Mouse (Mus musculus) liver, embryonic 15.5 days (tissue): ENCODE measurements at regions not wholly inside any gene's neighbourhood (a gene's known extent, or its start where the extent isn't known, plus 50 kb on each side); places are given as distances from the start of the nearest gene placed in this dataset.

Experiments used
- ATAC-seq: fragments of 200-750 bp; cut with Nextera tagmentation; 2 replicates; pipeline ENCODE4 v1.8.0; 2017; ENCODE audit warnings: moderate number of reproducible peaks, mild to moderate bottlenecking, moderate library complexity; ENCODE audit not compliant: insufficient read depth
- H3K27ac ChIP-seq: fragments of 300-500 bp; sonication (generic); replicated peaks from 2 replicates; pipeline ENCODE4 v1.5.1; 2015; ENCODE audit warnings: mild to moderate bottlenecking, inconsistent platforms
- H3K27me3 ChIP-seq: fragments of 300-500 bp; sonication (generic); 2 replicates; pipeline ENCODE4 v1.6.1; 2015; ENCODE audit warnings: mild to moderate bottlenecking, inconsistent platforms
- H3K36me3 ChIP-seq: fragments of 300-500 bp; sonication (generic); replicated peaks from 2 replicates; pipeline ENCODE4 v1.6.1; 2015; ENCODE audit warnings: moderate library complexity, mild to moderate bottlenecking, inconsistent platforms
- H3K4me1 ChIP-seq: fragments of 300-500 bp; sonication (generic); replicated peaks from 2 replicates; pipeline ENCODE4 v1.6.1; 2015; ENCODE audit warnings: inconsistent platforms
- H3K4me2 ChIP-seq: fragments of 300-500 bp; sonication (generic); 2 replicates; pipeline ENCODE4 v1.6.1; 2015; ENCODE audit warnings: moderate library complexity, mild to moderate bottlenecking, inconsistent platforms
- H3K4me3 ChIP-seq: fragments of 300-500 bp; sonication (generic); replicated peaks from 2 replicates; pipeline ENCODE4 v1.5.1; 2015; ENCODE audit warnings: mild to moderate bottlenecking, inconsistent platforms
- H3K9ac ChIP-seq: fragments of 300-500 bp; sonication (generic); 2 replicates; pipeline ENCODE4 v1.6.1; 2015; ENCODE audit warnings: moderate library complexity, mild to moderate bottlenecking, inconsistent platforms
- H3K9me3 ChIP-seq: fragments of 300-500 bp; sonication (generic); replicated peaks from 2 replicates; pipeline ENCODE4 v1.6.1; 2016; ENCODE audit warnings: inconsistent platforms
- whole genome bisulfite sequencing: fragments of 180-500 bp; shearing (Covaris S2); methylation state at CpG from one replicate; pipeline ENCODE4 v1.1.7; 2015; ENCODE audit warnings: mixed read lengths; ENCODE audit not compliant: insufficient replicate concordance; 5-methylcytosine and 5-hydroxymethylcytosine counted together

GRCm38 (mm10) chr3:128030352-128030751, 134.2 kb upstream of the Fam241a start:
- 55% methylated on average over 3 of the region's 3 CpGs for WGBS
- Histone ChIP-seq H3K4me2 (no peak overlapping the region), H3K27ac (no peak overlapping the region), H3K9ac (no peak overlapping the region), H3K4me1 (no peaks in the 10 kb centered on the region), H3K36me3 (no peaks in the 10 kb centered on the region), H3K9me3 (no peaks in the 10 kb centered on the region), H3K27me3 (no peaks in the 10 kb centered on the region), H3K4me3 (no peak overlapping the region)
- no peak for ATAC-seq

DNA sequence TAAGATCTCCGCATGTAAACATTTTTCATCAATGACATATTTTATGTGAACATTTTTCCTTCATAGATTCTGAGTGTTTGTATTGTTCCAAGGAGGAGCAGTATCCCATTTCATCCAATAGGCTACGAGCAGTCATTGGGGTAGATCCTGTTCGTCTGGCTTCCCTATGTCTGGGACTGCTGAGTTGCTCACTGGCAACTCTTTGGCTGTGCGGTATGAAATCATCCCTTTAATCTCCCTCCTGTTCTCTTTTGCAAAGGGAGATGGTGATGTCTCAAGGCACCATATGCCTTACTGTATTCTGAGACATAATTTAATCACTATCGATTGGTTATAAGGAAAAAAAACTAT, 133.4 kb upstream of the Fam241a start:
- no peak for ATAC-seq
- WGBS = 70% methylated on average over 5 of the region's 5 CpGs
- no peak overlapping the region for H3K27ac ChIP-seq

GRCm38 (mm10) chr3:128028856-128029564, 132.9 kb upstream of the Fam241a start:
- 52% methylated on average over 11 of the region's 11 CpGs for WGBS
- Histone ChIP-seq H3K36me3 (no peaks in the 10 kb centered on the region), H3K9ac (no peak overlapping the region), H3K9me3 (no peaks in the 10 kb centered on the region), H3K4me1 (no peaks in the 10 kb centered on the region), H3K4me3 (no peak overlapping the region), H3K4me2 (no peak overlapping the region), H3K27me3 (no peaks in the 10 kb centered on the region), H3K27ac (no peak overlapping the region)
- ATAC-seq = no peak

More for the DNA sequence above, 133.4 kb upstream of the Fam241a start:
- H3K36me3 ChIP-seq = no peaks in the 10 kb centered on the region
- H3K9ac ChIP-seq = no peak overlapping the region
- no peak overlapping the region for H3K4me2 ChIP-seq
- H3K27me3 ChIP-seq = no peaks in the 10 kb centered on the region
- no peak overlapping the region for H3K4me3 ChIP-seq
- no peaks in the 10 kb centered on the region for H3K9me3 ChIP-seq
- H3K4me1 ChIP-seq = no peaks in the 10 kb centered on the region

GRCm38 (mm10) chr3:128024856-128025255, 128.7 kb upstream of the Fam241a start:
- Histone ChIP-seq H3K27ac (no peak overlapping the region), H3K9me3 (no peaks in the 10 kb centered on the region), H3K27me3 (no peaks in the 10 kb centered on the region), H3K4me2 (no peak overlapping the region), H3K9ac (no peak overlapping the region), H3K4me1 (no peaks in the 10 kb centered on the region), H3K36me3 (no peaks in the 10 kb centered on the region), H3K4me3 (no peak overlapping the region)
- no peak for ATAC-seq
- 69% methylated on average over 12 of the region's 12 CpGs for WGBS

DNA sequence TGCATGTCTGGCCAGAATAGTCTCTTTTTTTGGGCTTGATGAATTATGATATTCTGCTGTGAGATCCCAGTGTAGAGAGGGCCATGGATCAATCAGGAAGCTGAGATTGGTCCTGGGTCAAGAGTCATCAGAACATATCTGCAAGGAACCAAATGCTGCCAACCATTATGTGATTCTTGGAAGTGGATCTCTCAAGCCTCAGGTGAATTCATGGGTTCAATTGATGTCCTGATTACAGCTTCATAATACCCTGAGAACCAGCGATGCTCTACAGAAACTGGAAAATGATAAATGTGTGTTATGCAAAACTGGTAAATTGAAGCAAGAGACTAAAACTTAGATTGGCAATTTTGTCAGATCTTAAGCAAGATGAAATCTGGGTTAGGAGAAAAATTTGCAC, 118.8 kb upstream of the Fam241a start:
- H3K27ac ChIP-seq = no peak overlapping the region
- no peaks in the 10 kb centered on the region for H3K4me1 ChIP-seq
- no peak overlapping the region for H3K4me3 ChIP-seq
- no peaks in the 10 kb centered on the region for H3K9me3 ChIP-seq
- ATAC-seq = no peak
- WGBS = 66% methylated on average over 1 of the region's 1 CpGs
- H3K4me2 ChIP-seq = no peak overlapping the region
- H3K27me3 ChIP-seq = no peaks in the 10 kb centered on the region
- no peak overlapping the region for H3K9ac ChIP-seq
- no peaks in the 10 kb centered on the region for H3K36me3 ChIP-seq

DNA sequence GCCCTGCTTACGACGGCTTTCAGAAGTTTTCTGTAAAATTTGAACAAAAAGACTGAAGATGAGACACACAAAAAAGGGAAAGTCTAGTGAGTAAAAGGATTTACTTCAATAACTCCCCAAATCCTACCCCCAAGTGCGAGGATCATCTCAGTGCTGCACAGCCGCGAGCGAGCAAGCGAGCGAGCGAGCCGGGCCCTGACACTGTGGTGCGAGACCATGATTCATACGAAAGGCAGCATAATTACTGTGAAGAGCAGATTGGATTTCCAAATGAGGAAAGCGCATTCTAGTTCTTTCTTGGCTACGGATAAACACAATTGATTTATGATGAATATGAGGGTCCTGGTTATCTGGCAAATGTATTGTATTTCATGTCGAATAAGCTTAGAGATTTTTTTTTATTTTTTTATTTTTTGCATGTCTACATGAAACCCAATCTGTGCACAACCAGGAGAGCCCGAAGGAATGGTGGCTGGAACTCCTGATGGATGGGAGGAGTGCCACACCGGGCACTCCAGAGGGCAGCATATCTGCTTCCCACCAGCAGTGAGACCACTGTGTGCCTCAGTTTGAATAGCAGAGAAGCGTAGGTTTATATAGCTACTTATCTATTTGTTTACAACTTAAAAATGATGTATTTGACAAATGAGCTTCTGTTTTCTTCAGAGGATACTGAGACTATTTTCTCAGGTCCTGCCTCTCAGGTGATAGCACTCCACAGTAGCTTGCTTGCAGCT, 106.9 kb upstream of the Fam241a start:
- WGBS = 78% methylated on average over 18 of the region's 18 CpGs
- Histone ChIP-seq H3K4me1 (no peaks in the 10 kb centered on the region), H3K4me2 (no peak overlapping the region)

GRCm38 (mm10) chr3:128001924-128002501, 105.9 kb upstream of the Fam241a start:
- Histone ChIP-seq H3K9ac (no peak overlapping the region), H3K4me3 (no peak overlapping the region), H3K4me1 (no peaks in the 10 kb centered on the region), H3K36me3 (no peaks in the 10 kb centered on the region), H3K9me3 (no peaks in the 10 kb centered on the region), H3K4me2 (no peak overlapping the region), H3K27ac (no peak overlapping the region), H3K27me3 (no peaks in the 10 kb centered on the region)
- WGBS = 63% methylated on average over 6 of the region's 6 CpGs
- no peak for ATAC-seq

More for the DNA sequence above, 106.9 kb upstream of the Fam241a start:
- Histone ChIP-seq H3K27ac (no peak overlapping the region), H3K27me3 (no peaks in the 10 kb centered on the region), H3K9ac (no peak overlapping the region), H3K4me3 (no peak overlapping the region), H3K36me3 (no peaks in the 10 kb centered on the region), H3K9me3 (no peaks in the 10 kb centered on the region)
- ATAC-seq = no peak

GRCm38 (mm10) chr3:127995678-127996077, 99.6 kb upstream of the Fam241a start:
- Histone ChIP-seq H3K4me1 (no peaks in the 10 kb centered on the region), H3K4me2 (no peak overlapping the region), H3K27me3 (no peaks in the 10 kb centered on the region), H3K9ac (no peak overlapping the region), H3K27ac (no peak overlapping the region), H3K36me3 (no peaks in the 10 kb centered on the region), H3K9me3 (no peaks in the 10 kb centered on the region), H3K4me3 (no peak overlapping the region)
- no peak for ATAC-seq
- 55% methylated on average over 7 of the region's 7 CpGs for WGBS

DNA sequence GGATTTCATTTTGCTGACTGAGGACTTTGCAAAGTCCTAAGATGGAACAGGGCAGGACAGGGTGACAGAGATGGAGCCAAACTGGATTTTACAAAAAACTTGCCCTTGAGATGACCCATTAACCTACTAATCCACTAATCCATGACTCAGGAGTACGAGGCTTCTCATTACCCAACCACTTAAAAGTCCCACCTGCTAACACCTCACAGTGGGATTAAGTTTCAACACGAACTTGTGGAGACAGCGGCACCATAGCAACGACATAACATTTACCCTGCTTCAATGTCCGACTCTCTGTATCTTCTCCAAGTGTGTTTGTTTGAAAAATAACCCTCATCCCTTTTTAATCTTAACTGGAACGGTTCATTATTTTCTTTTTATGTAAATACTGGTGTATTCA, 91.5 kb upstream of the Fam241a start:
- Histone ChIP-seq H3K27me3 (no peaks in the 10 kb centered on the region), H3K9me3 (no peaks in the 10 kb centered on the region), H3K4me1 (no peaks in the 10 kb centered on the region), H3K9ac (no peak overlapping the region), H3K27ac (no peak overlapping the region), H3K36me3 (no peaks in the 10 kb centered on the region), H3K4me2 (no peak overlapping the region), H3K4me3 (no peak overlapping the region)
- ATAC-seq = no peak
- WGBS = 52% methylated on average over 6 of the region's 6 CpGs

DNA sequence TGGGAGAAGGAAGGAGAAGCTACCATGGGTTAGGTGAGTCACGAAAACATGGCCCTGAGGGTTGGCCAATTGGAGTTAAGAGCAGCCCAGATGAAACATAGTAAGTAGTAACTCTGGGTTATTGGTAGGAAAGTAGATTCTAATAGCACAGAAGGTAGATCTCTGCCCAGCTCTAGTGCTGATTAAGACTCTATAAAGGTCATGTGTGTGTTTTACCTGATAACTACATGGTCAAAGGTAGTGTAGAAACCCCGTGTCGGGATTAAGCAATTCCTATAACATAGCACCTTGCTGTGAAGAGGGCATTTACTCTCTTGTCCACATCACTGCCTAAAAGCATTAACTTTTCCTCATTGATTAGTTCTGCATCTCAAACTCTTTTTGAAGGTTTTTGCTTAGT, 89.0 kb upstream of the Fam241a start:
- ATAC-seq = no peak
- 70% methylated on average over 3 of the region's 3 CpGs for WGBS

GRCm38 (mm10) chr3:127977240-127977639, 81.1 kb upstream of the Fam241a start:
- no peaks in the 10 kb centered on the region for H3K27me3 ChIP-seq
- no peak overlapping the region for H3K4me2 ChIP-seq
- no peak overlapping the region for H3K27ac ChIP-seq
- no peaks in the 10 kb centered on the region for H3K9me3 ChIP-seq
- no peak for ATAC-seq
- no peak overlapping the region for H3K4me3 ChIP-seq
- 49% methylated on average over 6 of the region's 6 CpGs for WGBS
- no peaks in the 10 kb centered on the region for H3K36me3 ChIP-seq
- H3K9ac ChIP-seq = no peak overlapping the region
- H3K4me1 ChIP-seq = no peaks in the 10 kb centered on the region

More for the DNA sequence above, 89.0 kb upstream of the Fam241a start:
- H3K9ac ChIP-seq = no peak overlapping the region
- H3K4me2 ChIP-seq = no peak overlapping the region
- no peaks in the 10 kb centered on the region for H3K4me1 ChIP-seq
- no peaks in the 10 kb centered on the region for H3K36me3 ChIP-seq
- H3K27me3 ChIP-seq = no peaks in the 10 kb centered on the region
- no peaks in the 10 kb centered on the region for H3K9me3 ChIP-seq
- H3K27ac ChIP-seq = no peak overlapping the region
- no peak overlapping the region for H3K4me3 ChIP-seq
